Mouse (Mus musculus): ENCODE results near the gene Mroh7.

GRCm38 (mm10) chr4:106700798-106701197 lies 29.9 kb downstream of the Mroh7 start:
- TF ChIP-seq GATA1 (IDR thresholded peaks at IDR 0.05; ENCODE audit: low read length) (no peak), TAL1 (IDR thresholded peaks at IDR 0.05; ENCODE audit: low read length) (no peak)

All from erythroblast, embryonic 14.5 days (primary cell).